Mouse (Mus musculus) stomach, embryonic 16.5 days (tissue): ENCODE results near the gene Tmx4. TPM values are rescaled to one million over a fixed set of nuclear protein-coding genes. Genes with fewer than 3 reads are reported as not detected.
"Not testable (repeated sequence)": the region's sequence is repeated elsewhere in the genome, so short reads cannot be mapped to it uniquely, and the experiment has no call there.

Experiments
- ATAC-seq: fragments of 200-750 bp; cut with Nextera tagmentation; 2 replicates; pipeline ENCODE4 v1.8.0; 2017; ENCODE audit warnings: moderate number of reproducible peaks, moderate TSS enrichment; ENCODE audit not compliant: insufficient read depth, low FRiP score
- H3K27ac ChIP-seq: fragments of 300-500 bp; sonication (generic); 2 replicates; pipeline ENCODE4 v1.5.1; 2014; ENCODE audit warnings: low read length
- H3K27me3 ChIP-seq: fragments of 300-500 bp; sonication (generic); 2 replicates; pipeline ENCODE4 v1.6.1; 2014; ENCODE audit warnings: low read length, control low read depth, mixed read lengths; ENCODE audit not compliant: control insufficient read depth, insufficient read depth
- H3K36me3 ChIP-seq: fragments of 300-500 bp; sonication (generic); 2 replicates; pipeline ENCODE4 v1.6.1; 2014; ENCODE audit warnings: low read length; ENCODE audit not compliant: control insufficient read depth, insufficient read depth
- H3K4me1 ChIP-seq: fragments of 300-500 bp; sonication (generic); 2 replicates; pipeline ENCODE4 v1.6.1; 2014; ENCODE audit warnings: low read length, control low read depth, mixed read lengths; ENCODE audit not compliant: control insufficient read depth, insufficient read depth
- H3K4me2 ChIP-seq: fragments of 300-500 bp; sonication (generic); 2 replicates; pipeline ENCODE4 v1.6.1; 2014; ENCODE audit warnings: low read depth, low read length, mixed read lengths
- H3K4me3 ChIP-seq: fragments of 300-500 bp; sonication (generic); replicated peaks from 2 replicates; pipeline ENCODE4 v1.5.1; 2014; ENCODE audit warnings: mild to moderate bottlenecking, low read length
- H3K9ac ChIP-seq: fragments of 300-500 bp; sonication (generic); 2 replicates; pipeline ENCODE4 v1.6.1; 2014; ENCODE audit warnings: low read length
- H3K9me3 ChIP-seq: fragments of 300-500 bp; sonication (generic); replicated peaks from 2 replicates; pipeline ENCODE4 v1.6.1; 2016; ENCODE audit warnings: low read length, control low read depth; ENCODE audit not compliant: control insufficient read depth
- WGBS: fragments of 180-500 bp; shearing (Covaris S2); extraction: QIAGEN DNeasy Blood & Tissue Kit; methylation state at CpG from one replicate; pipeline ENCODE4 v1.1.7; 2014; 5-methylcytosine and 5-hydroxymethylcytosine counted together
- polyA plus RNA-seq: library from polyadenylated mRNA; unstranded; fragments of >200 nt; fragmentation: Nextera tagmentation; extraction: Ambion mirVana; gene quantifications from 2 replicates; pipeline ENCODE4 v1.2.1, GENCODE M21; 2015

Tmx4 gene
- polyA plus RNA-seq, 1 experiment from 2014 or later, result 21.9 TPM

DNA sequence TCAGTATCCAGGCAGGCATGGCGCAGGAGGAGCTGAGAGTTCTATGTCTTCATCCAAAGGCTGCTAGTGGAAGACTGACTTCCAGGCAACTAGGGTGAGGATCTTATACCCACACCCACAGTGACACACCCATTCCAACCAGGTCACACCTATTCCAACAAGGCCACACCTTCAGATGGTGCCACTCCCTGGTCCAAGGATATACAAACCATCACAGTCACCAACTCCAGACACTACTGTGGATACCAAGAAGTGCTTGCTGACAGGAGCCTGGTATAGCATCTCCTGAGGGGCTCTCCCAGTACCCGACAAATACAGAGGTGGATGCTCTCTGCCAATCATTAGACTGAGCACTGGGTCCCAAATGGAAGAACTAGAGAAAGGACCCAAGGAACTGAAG, 15.4 kb downstream of the Tmx4 start:
- H3K27ac ChIP-seq, H3K9ac ChIP-seq, H3K27me3 ChIP-seq, H3K9me3 ChIP-seq, H3K36me3 ChIP-seq, ATAC-seq, H3K4me1 ChIP-seq, H3K4me2 ChIP-seq, H3K4me3 ChIP-seq: not testable (repeated sequence)
- WGBS, result 97% methylated on average over 1 of the region's 2 CpGs

DNA sequence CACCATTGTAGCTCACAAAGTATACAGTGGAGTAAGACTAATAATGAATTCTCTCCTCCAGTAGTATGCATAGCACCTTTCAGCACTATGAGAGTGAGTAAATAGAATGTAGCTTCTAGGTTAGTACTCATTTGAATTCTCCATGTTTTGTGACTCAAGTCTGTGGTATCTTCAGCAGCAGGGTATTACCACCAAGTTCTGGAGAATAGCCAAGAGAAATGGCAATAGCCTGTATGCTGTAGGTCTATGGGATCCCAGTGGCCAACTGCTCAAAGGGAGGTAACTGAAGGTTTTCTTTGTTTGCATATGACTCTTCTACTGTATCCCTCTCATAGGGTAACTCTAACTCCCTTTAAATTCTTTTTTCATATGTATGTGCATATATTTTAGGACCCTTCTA, 39.0 kb downstream of the Tmx4 start:
- no peak overlapping the region for H3K4me2 ChIP-seq
- no peak overlapping the region for H3K27ac ChIP-seq
- no peak overlapping the region for H3K4me3 ChIP-seq
- H3K36me3 ChIP-seq, result peaks cover 3% of the 10 kb centered on the region; the same call in 1 of the 2 replicates
- no peaks in the 10 kb centered on the region for H3K4me1 ChIP-seq
- no peaks in the 10 kb centered on the region; the same call in 1 of the 2 replicates for H3K9me3 ChIP-seq
- ATAC-seq, result no peak
- no peak overlapping the region for H3K9ac ChIP-seq
- H3K27me3 ChIP-seq, result no peaks in the 10 kb centered on the region

- H3K27ac ChIP-seq, result no peak overlapping the region
- H3K4me2 ChIP-seq, result no peak overlapping the region
- H3K4me1 ChIP-seq, result no peaks in the 10 kb centered on the region
- no peak overlapping the region for H3K4me3 ChIP-seq
- H3K27me3 ChIP-seq, result no peaks in the 10 kb centered on the region
- WGBS, result 96% methylated on average over 6 of the region's 6 CpGs
- ATAC-seq, result no peak
- H3K9me3 ChIP-seq, result no peaks in the 10 kb centered on the region
- H3K36me3 ChIP-seq, result no peaks in the 10 kb centered on the region
- no peak overlapping the region for H3K9ac ChIP-seq
Observed at GRCm38 (mm10) chr2:134591081-134591694, 52.8 kb downstream of the Tmx4 start.

GRCm38 (mm10) chr2:134585243-134585642, 58.7 kb downstream of the Tmx4 start:
- WGBS, result 68% methylated on average over 4 of the region's 4 CpGs
- Histone ChIP-seq H3K4me3 (no peak overlapping the region), H3K27me3 (no peaks in the 10 kb centered on the region), H3K4me2 (no peak overlapping the region), H3K9ac (no peak overlapping the region), H3K36me3 (no peaks in the 10 kb centered on the region), H3K9me3 (no peaks in the 10 kb centered on the region), H3K27ac (no peak overlapping the region), H3K4me1 (no peaks in the 10 kb centered on the region)
- ATAC-seq, result no peak

- no peak overlapping the region for H3K4me2 ChIP-seq
- H3K27me3 ChIP-seq, result no peaks in the 10 kb centered on the region
- peak; percentile 81 for ATAC-seq
- H3K9ac ChIP-seq, result no peak overlapping the region
- no peaks in the 10 kb centered on the region for H3K4me1 ChIP-seq
- H3K4me3 ChIP-seq, result no peak overlapping the region
- H3K36me3 ChIP-seq, result no peaks in the 10 kb centered on the region
- no peaks in the 10 kb centered on the region for H3K9me3 ChIP-seq
- no peak overlapping the region for H3K27ac ChIP-seq
- WGBS, result 66% methylated on average over 3 of the region's 3 CpGs
Observed at GRCm38 (mm10) chr2:134559422-134559821, 84.5 kb downstream of the Tmx4 start.

DNA sequence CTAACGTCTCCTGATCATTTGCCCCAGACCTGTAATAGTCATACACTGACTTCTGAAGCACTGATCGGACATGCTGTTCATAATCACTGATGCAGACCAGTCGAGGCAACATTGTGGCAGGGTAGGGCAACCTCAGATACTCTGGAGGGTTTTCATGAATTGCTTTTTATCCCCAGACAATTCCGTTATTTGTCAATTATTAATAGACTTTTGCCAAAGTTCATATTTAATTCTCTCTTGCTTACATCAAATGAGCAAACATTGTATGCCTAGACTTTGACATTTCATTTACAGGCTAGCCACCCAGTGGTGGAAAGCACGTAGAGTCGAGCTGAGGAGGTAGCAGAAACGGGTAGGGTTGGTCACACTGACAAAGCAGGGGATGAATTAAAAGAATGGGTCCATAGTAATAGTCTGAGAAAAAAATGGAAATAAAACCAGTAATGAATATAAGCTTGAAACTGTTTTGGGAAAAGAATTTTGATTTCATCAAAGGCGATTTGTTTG, 89.7 kb downstream of the Tmx4 start, which contains the start of gene Hao1:
Gene Hao1, minus strand, starts transcription at position 148 of the 507 bp plus-strand sequence.
- Histone ChIP-seq H3K27ac (no peak within 1 kb of the TSS), H3K9ac (no peak within 1 kb of the TSS), H3K27me3 (no peaks in the 10 kb centered on the region), H3K36me3 (no peaks in the 10 kb centered on the region), H3K9me3 (no peaks in the 10 kb centered on the region), H3K4me2 (no peak within 1 kb of the TSS), H3K4me1 (no peaks in the 10 kb centered on the region), H3K4me3 (no peak within 1 kb of the TSS)
- WGBS, result 67% methylated on average over 8 of the region's 8 CpGs
- no peak for ATAC-seq

GRCm38 (mm10) chr2:134552358-134552757, 91.6 kb downstream of the Tmx4 start:
- Histone ChIP-seq H3K4me3 (no peak overlapping the region), H3K4me2 (no peak overlapping the region)
- ATAC-seq, result no peak

DNA sequence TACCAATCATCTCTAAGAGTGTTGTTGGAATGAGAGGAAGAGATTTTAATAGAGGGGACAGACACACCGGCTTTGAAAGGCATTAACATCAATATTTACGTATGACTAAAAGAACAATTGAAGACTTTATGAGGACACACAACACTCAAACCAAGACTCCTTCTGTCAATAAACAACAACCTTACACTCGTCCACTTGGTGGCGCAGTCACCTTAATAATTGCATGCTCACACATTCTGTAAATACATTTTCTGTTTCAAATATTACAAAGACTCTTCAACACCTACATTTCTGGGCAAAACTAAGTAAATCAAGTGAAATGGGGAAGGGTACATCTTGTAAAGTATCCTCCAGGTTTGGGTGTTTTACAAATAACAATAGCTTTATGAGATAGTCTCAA, 94.2 kb downstream of the Tmx4 start:
- 17% methylated on average over 4 of the region's 4 CpGs for WGBS
- no peak for ATAC-seq
- Histone ChIP-seq H3K4me2 (no peak overlapping the region), H3K9me3 (no peaks in the 10 kb centered on the region), H3K27me3 (no peaks in the 10 kb centered on the region), H3K36me3 (no peaks in the 10 kb centered on the region), H3K9ac (no peak overlapping the region), H3K4me3 (no peak overlapping the region), H3K27ac (no peak overlapping the region), H3K4me1 (no peaks in the 10 kb centered on the region)

More at GRCm38 (mm10) chr2:134552358-134552757, 91.6 kb downstream of the Tmx4 start:
- Histone ChIP-seq H3K9ac (no peak overlapping the region), H3K27me3 (no peaks in the 10 kb centered on the region), H3K4me1 (no peaks in the 10 kb centered on the region), H3K36me3 (no peaks in the 10 kb centered on the region), H3K9me3 (no peaks in the 10 kb centered on the region), H3K27ac (no peak overlapping the region)

DNA sequence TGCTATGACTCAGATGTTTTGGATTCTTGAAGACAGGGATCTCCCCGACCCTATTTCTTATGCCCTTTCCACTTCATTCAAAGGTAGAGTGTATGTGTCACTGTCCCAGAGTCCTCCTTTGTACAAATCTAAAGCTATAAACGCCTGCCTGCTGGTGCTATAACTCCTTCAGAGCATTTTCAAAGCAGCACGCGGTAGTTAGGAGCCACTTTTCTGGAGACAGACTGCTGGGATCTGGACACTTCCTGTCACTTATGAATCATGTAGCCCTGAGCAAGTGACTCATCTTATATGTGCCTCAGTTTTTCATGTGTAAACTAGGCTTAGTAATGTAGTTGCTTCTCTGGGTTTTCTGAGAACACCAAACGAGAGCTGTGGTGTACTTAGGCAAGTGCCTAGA, 98.8 kb downstream of the Tmx4 start:
- Histone ChIP-seq H3K27ac (no peak overlapping the region), H3K4me3 (no peak overlapping the region), H3K4me1 (no peaks in the 10 kb centered on the region), H3K9me3 (no peaks in the 10 kb centered on the region), H3K9ac (no peak overlapping the region), H3K4me2 (no peak overlapping the region), H3K27me3 (no peaks in the 10 kb centered on the region), H3K36me3 (no peaks in the 10 kb centered on the region)
- 71% methylated on average over 5 of the region's 5 CpGs for WGBS
- no peak for ATAC-seq
